Mouse (Mus musculus): ENCODE data around the gene Olfr906. TPM values are rescaled to one million over a fixed set of nuclear protein-coding genes. Genes with fewer than 3 reads are reported as not detected.

Olfr906 gene
- polyA plus RNA-seq (2017; shearing (Covaris generic)), result not detected

DNA sequence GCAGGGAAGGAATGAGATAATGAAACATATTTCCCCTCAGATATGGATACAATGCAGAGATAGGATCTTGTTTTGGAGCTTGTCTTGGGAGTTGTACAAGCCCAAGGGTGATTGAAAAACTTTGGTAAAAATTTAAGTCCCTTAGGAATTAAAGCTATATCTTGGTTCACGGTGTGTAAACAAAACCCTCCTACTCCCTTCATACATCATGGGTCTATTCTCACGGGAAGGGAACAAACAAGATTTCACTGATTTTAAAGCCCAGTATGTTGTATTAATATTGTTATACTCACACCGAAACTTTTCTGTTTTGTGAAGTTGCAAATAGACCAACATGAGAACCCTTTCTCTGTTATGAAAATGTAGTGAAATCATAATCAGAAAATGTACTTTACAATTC is at the start of gene Olfr906:
TSS of gene Olfr906 (plus strand) at position 301 of the 400 bp plus-strand sequence.

DNA sequence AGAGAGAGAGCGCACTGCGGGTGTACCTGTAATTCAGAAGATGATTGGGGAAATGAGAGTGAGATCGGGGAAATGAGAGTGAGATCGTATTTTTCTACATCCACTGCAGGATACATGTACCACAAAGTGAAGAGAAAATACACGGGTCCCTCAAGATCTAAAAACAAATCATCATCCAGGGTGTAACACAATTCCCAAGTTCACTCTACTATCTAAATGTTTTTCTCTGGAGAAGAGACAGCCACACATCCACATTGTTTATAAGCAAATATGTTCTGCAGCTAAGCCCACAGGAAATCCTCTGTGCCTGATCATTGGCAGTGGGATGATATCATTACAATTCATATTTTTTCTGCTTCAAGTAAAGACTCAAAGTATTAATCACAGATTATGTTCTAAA is 39.5 kb upstream of the Olfr906 start, which contains the start of gene Olfr902:
TSS of gene Olfr902 (plus strand) at position 301 of the 400 bp plus-strand sequence.

DNA sequence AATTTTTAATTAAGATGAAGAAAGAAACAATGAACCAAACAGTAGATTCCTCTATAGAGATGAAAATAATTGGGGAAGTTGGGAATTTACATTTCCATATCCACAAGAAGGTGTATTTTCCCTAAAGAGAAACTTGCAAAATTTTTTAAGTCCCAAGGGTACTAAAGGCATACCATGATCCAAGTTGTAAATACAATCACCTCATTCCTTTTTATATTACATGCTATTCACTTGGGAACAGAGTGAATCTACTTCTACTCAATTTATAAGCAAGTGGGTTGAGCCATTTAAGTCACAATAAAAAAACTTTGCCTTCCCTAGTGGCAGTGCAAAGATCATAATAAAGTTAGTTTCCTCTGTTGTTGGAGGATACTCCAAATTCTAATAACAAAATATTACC is 24.0 kb upstream of the Olfr906 start, which contains the start of gene Olfr904:
TSS of gene Olfr904 (plus strand) at position 301 of the 400 bp plus-strand sequence.

DNA sequence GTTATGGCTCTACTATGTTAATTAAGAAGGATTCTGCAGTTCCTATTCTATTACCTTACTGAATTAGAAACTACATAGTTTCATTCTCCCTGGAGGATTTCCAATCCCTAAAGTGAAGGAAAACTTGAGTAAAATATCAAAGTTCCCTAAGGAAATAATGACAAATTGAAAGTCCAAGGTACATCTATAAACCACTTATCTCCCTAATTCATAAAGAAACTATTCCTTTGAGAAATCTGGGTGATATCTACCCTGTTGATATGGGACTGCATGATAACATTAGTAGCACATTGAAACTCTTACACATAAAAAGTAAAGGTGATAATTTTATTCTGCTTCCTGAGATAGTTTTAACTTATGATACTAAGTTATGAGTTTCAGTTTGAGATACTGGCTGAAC is 16.1 kb upstream of the Olfr906 start, which contains the start of gene Olfr905:
TSS of gene Olfr905 (plus strand) at position 301 of the 400 bp plus-strand sequence.

DNA sequence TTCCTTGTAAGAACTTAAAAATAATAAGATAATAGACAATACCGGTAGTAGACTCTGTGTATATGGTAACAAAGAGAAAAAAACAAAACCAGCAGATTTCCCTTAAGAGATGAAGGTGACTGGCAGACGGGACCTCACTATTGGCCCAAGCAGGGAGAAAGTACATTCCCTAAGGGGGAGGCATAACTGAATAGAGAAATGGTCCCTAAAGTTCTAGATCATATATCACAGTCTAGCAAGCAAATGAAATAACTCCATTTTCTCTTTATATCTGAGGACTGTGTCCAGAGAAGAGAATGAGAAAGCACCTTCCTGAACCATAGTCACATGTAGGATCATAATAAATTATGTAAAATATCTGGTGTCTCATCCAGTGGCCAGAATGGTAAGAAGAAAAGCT is 8.6 kb downstream of the Olfr906 start, which contains the start of gene Olfr907:
TSS of gene Olfr907 (plus strand) at position 301 of the 400 bp plus-strand sequence.

DNA sequence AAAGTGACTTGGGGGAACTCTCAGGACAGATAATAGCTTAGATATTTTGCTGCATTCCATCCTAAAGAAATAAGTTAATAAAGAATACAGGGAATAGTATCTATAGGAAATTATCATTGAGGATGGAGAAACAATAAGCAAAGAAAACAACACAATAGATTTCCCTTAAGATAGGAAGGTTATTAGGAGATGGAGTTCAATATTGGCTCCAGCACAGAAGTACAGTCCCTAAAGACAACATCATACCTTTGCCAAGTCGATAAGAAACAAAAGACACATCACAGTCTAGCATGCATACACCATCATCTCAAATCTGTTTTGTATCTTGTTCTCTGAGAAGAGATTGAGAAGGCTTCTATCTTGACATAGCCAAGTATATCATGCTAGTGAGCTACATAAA is 34.4 kb downstream of the Olfr906 start, which contains the start of gene Olfr911-ps1:
TSS of gene Olfr911-ps1 (plus strand) at position 301 of the 400 bp plus-strand sequence.

DNA sequence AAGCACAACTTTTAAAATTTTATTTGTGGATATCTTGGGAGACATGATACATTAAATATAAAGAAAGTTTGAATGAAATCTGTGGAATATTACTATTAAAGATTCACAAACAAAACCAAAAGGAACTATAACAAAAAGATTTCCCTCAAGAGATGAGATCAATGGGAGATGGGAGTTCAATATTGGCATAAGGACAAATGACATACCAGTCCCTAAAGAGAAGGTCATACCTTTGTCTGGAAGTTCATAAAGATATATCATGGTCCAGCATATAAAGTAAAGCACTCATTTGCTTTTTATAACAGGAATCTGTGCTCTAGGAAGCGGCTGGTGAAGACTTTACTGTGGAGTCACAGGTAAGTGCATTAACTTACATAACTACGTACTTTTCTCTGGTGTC is 50.7 kb downstream of the Olfr906 start, which contains the start of gene Olfr910:
TSS of gene Olfr910 (plus strand) at position 301 of the 400 bp plus-strand sequence.

Other genes starting within 250 kb of the Olfr906 start
- not detected for gene Olfr143, start 234.3 kb upstream of the Olfr906 start, polyA plus RNA-seq (2017; shearing (Covaris generic))
- not detected for gene Olfr895, start 219.2 kb upstream of the Olfr906 start, polyA plus RNA-seq (2017; shearing (Covaris generic))
- gene Olfr896-ps1, start 196.0 kb upstream of the Olfr906 start, polyA plus RNA-seq (2017; shearing (Covaris generic)), result not detected
- gene Olfr25, start 158.0 kb upstream of the Olfr906 start, polyA plus RNA-seq (2017; shearing (Covaris generic)), result under 1 TPM in 1 of 2 experiments, not detected in 1; 0.10 TPM
- gene Olfr898, start 138.7 kb upstream of the Olfr906 start, polyA plus RNA-seq (2017; shearing (Covaris generic)), result under 1 TPM in 1 of 2 experiments, not detected in 1; 0.42 TPM
- gene Olfr250, start 120.2 kb upstream of the Olfr906 start, polyA plus RNA-seq (2017; shearing (Covaris generic)), result under 1 TPM; 0.06 to 0.07 TPM
- gene Olfr251, start 110.0 kb upstream of the Olfr906 start, polyA plus RNA-seq (2017; shearing (Covaris generic)), result under 1 TPM in 1 of 2 experiments, not detected in 1; 0.04 TPM
- gene Olfr147, start 85.4 kb upstream of the Olfr906 start, polyA plus RNA-seq (2017; shearing (Covaris generic)), result 1 to 10 TPM in 1 of 2 experiments, under 1 TPM in 1; 0.22 to 2.0 TPM
- under 1 TPM in 1 of 2 experiments, not detected in 1; 0.45 TPM for gene Olfr901, start 57.6 kb upstream of the Olfr906 start, polyA plus RNA-seq (2017; shearing (Covaris generic))
- gene Olfr902, start 39.4 kb upstream of the Olfr906 start, polyA plus RNA-seq (2017; shearing (Covaris generic)), result not detected
- not detected for gene Olfr904, start 23.9 kb upstream of the Olfr906 start, polyA plus RNA-seq (2017; shearing (Covaris generic))
- gene Olfr905, start 16.0 kb upstream of the Olfr906 start, polyA plus RNA-seq (2017; shearing (Covaris generic)), result under 1 TPM; 0.29 to 0.84 TPM
- not detected for gene Olfr907, start 8.7 kb downstream of the Olfr906 start, polyA plus RNA-seq (2017; shearing (Covaris generic))
- 1 to 10 TPM in 1 of 2 experiments, under 1 TPM in 1; 0.11 to 3.0 TPM for gene Olfr911-ps1, start 34.5 kb downstream of the Olfr906 start, polyA plus RNA-seq (2017; shearing (Covaris generic))
- not detected for gene Olfr910, start 50.8 kb downstream of the Olfr906 start, polyA plus RNA-seq (2017; shearing (Covaris generic))
- under 1 TPM; 0.11 to 0.61 TPM for gene Olfr912, start 93.1 kb downstream of the Olfr906 start, polyA plus RNA-seq (2017; shearing (Covaris generic))
- gene Olfr913, start 105.7 kb downstream of the Olfr906 start, polyA plus RNA-seq (2017; shearing (Covaris generic)), result not detected
- gene Olfr914, start 118.0 kb downstream of the Olfr906 start, polyA plus RNA-seq (2017; shearing (Covaris generic)), result under 1 TPM in 1 of 2 experiments, not detected in 1; 0.11 TPM
- gene Olfr916, start 172.8 kb downstream of the Olfr906 start, polyA plus RNA-seq (2017; shearing (Covaris generic)), result under 1 TPM; 0.30 to 0.87 TPM
- not detected for gene Olfr917, start 178.8 kb downstream of the Olfr906 start, polyA plus RNA-seq (2017; shearing (Covaris generic))
- under 1 TPM in 1 of 2 experiments, not detected in 1; 0.04 TPM for gene Olfr918, start 187.5 kb downstream of the Olfr906 start, polyA plus RNA-seq (2017; shearing (Covaris generic))
- not detected for gene Olfr919, start 216.6 kb downstream of the Olfr906 start, polyA plus RNA-seq (2017; shearing (Covaris generic))
- gene Vwa5a, start 231.2 kb downstream of the Olfr906 start, polyA plus RNA-seq (2017; shearing (Covaris generic)), result 10 to 100 TPM; 36.6 to 44.6 TPM

All from inflammation-experienced regulatory T-cells (primary cell).